Mouse (Mus musculus): Measurements from ENCODE around the gene F5. TPM values are rescaled to one million over a fixed set of nuclear protein-coding genes. Genes with fewer than 3 reads are reported as not detected.
A peak's percentile ranks its signal among the peaks of the same experiment; 100 is the strongest.

The F5 gene
- polyA plus RNA-seq, 1 experiment from 2014 or later = 0.32 TPM

DNA sequence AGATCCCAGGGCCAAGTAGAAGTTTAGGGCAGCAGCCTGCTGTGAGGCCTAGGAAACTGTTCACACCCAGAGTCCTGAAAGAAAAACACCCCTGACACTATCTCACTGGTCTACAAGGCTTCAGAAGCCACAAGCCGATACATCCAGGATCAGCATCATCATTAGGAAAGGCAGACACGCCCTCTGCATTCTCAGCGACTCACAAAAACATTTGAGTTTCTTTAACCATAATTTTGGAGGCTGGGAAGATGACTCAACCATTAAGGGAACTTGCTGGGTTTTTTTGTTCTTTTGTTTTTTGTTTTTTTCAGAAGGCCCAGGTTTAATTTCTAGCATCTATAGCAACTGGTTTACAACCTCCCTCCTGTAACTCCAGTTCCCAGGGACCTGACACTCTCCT, 27.8 kb upstream of the F5 start:
- H3K27me3 ChIP-seq (replicated peaks; ENCODE audit: control insufficient read depth, insufficient read depth, low read length) = no peaks in the 10 kb centered on the region
- H3K36me3 ChIP-seq (ENCODE audit: control insufficient read depth, insufficient read depth, low read length) = no peaks in the 10 kb centered on the region
- no peaks in the 10 kb centered on the region for H3K4me1 ChIP-seq (ENCODE audit: control insufficient read depth, insufficient read depth, low read length)
- no peak overlapping the region for H3K4me3 ChIP-seq (ENCODE audit: low read length)
- H3K4me2 ChIP-seq (ENCODE audit: low read depth, low read length) = no peak overlapping the region
- H3K27ac ChIP-seq (ENCODE audit: low read length) = no peak overlapping the region
- no peak overlapping the region for H3K9ac ChIP-seq (ENCODE audit: low read depth, low read length)
- H3K9me3 ChIP-seq (ENCODE audit: control insufficient read depth, low read length) = no peaks in the 10 kb centered on the region
- 65% methylated on average over 3 of the region's 3 CpGs for WGBS
- ATAC-seq = no peak

DNA sequence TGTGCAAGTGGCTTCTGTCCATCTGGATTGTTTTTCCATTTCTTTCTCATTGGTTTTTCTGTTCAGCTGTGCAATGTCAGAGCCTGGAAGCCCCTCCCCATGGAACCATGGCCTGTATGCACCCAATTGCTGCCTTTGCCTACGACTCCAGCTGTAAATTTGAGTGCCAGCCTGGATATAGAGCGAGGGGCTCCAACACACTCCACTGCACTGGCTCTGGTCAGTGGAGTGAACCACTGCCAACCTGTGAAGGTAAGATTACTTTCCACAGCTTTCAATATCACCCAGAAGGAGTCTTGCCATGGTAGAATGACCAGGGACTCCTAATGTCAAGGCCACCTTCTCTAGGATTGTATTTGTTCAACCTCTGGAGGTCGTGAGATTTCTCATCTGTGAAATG, 21.6 kb upstream of the F5 start:
- Histone ChIP-seq H3K27ac (ENCODE audit: low read length) (no peak overlapping the region), H3K9me3 (ENCODE audit: control insufficient read depth, low read length) (no peaks in the 10 kb centered on the region), H3K4me3 (ENCODE audit: low read length) (no peak overlapping the region), H3K4me1 (ENCODE audit: control insufficient read depth, insufficient read depth, low read length) (no peaks in the 10 kb centered on the region), H3K4me2 (ENCODE audit: low read depth, low read length) (no peak overlapping the region), H3K9ac (ENCODE audit: low read depth, low read length) (no peak overlapping the region), H3K36me3 (ENCODE audit: control insufficient read depth, insufficient read depth, low read length) (no peaks in the 10 kb centered on the region), H3K27me3 (replicated peaks; ENCODE audit: control insufficient read depth, insufficient read depth, low read length) (no peaks in the 10 kb centered on the region)
- no peak for ATAC-seq
- WGBS = 66% methylated on average over 3 of the region's 3 CpGs

DNA sequence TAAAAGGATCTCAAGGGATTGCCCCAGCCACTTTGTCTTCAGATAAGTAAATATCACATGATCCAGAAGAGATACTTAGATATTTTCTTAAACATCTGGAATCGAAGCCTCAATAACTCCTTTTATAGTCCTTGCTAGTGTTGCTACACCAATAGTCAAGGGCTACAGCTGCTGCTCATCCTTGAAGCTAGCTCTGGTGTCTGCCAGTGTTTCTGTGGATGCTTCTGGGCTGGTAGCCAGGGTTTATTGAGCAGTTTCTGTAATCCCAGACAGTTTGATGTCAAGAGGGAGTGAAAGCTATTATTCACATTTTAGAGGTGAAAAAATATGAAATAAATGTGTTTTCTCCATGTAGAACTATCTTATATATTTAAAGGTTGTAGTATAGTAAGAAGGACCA, 19.0 kb upstream of the F5 start:
- Histone ChIP-seq H3K36me3 (ENCODE audit: control insufficient read depth, insufficient read depth, low read length) (no peaks in the 10 kb centered on the region), H3K9me3 (ENCODE audit: control insufficient read depth, low read length) (no peaks in the 10 kb centered on the region), H3K4me3 (ENCODE audit: low read length) (no peak overlapping the region), H3K4me1 (ENCODE audit: control insufficient read depth, insufficient read depth, low read length) (no peaks in the 10 kb centered on the region), H3K9ac (ENCODE audit: low read depth, low read length) (no peak overlapping the region), H3K4me2 (ENCODE audit: low read depth, low read length) (no peak overlapping the region), H3K27me3 (replicated peaks; ENCODE audit: control insufficient read depth, insufficient read depth, low read length) (no peaks in the 10 kb centered on the region), H3K27ac (ENCODE audit: low read length) (no peak overlapping the region)
- no peak; the same call in 1 of the 2 replicates for ATAC-seq
- WGBS = 60% methylated on average over 1 of the region's 1 CpGs

DNA sequence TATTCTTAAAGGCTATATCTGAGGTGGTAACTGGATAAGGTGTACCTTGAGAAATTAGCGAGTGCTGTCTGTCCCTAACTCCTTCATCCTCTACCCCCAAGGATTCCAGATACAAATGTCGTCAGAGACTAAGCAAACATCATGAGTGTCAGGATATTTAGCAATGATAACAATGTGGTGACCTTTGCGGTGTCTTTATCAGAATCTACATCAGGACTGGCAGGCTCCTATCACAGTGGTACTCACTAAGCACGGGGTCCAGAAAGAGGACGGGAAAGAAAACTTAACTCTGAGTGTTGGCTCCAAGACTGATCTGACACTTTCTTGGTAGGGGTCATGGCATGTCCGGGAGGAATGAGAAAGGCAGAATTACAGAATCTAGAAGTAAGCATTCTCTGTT, 17.5 kb upstream of the F5 start:
- Histone ChIP-seq H3K9ac (ENCODE audit: low read depth, low read length) (no peak overlapping the region), H3K27ac (ENCODE audit: low read length) (no peak overlapping the region), H3K4me2 (ENCODE audit: low read depth, low read length) (no peak overlapping the region), H3K36me3 (ENCODE audit: control insufficient read depth, insufficient read depth, low read length) (no peaks in the 10 kb centered on the region), H3K9me3 (ENCODE audit: control insufficient read depth, low read length) (no peaks in the 10 kb centered on the region), H3K27me3 (replicated peaks; ENCODE audit: control insufficient read depth, insufficient read depth, low read length) (no peaks in the 10 kb centered on the region), H3K4me1 (ENCODE audit: control insufficient read depth, insufficient read depth, low read length) (no peaks in the 10 kb centered on the region), H3K4me3 (ENCODE audit: low read length) (no peak overlapping the region)
- ATAC-seq = no peak
- whole genome bisulfite sequencing = 65% methylated on average over 6 of the region's 6 CpGs

DNA sequence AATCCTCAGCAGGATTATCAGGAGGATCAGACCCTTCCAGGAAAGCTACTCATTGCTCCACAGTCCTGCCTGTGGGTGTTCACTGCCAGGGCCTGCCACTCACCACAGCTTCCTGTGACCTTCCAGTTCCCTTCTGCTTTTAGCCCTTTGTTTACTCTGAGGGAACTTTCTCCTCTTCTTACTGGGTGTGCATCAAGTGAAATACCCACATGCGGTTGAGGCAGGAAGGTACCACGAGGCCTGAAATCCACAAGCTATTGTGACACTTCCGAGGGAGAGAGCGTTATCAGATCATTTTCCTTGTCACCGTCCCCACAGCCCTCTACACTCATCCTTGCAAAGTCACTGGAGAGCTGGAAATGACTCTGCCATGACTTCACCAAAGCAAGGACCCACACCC, 16.3 kb upstream of the F5 start:
- H3K4me2 ChIP-seq (ENCODE audit: low read depth, low read length) = no peak overlapping the region
- 0 out of 2 replicates have a peak, but pooled peaks have one; percentile 36 for ATAC-seq
- H3K27me3 ChIP-seq (replicated peaks; ENCODE audit: control insufficient read depth, insufficient read depth, low read length) = no peaks in the 10 kb centered on the region
- no peaks in the 10 kb centered on the region for H3K4me1 ChIP-seq (ENCODE audit: control insufficient read depth, insufficient read depth, low read length)
- H3K27ac ChIP-seq (ENCODE audit: low read length) = no peak overlapping the region
- H3K36me3 ChIP-seq (ENCODE audit: control insufficient read depth, insufficient read depth, low read length) = no peaks in the 10 kb centered on the region
- H3K9me3 ChIP-seq (ENCODE audit: control insufficient read depth, low read length) = no peaks in the 10 kb centered on the region
- no peak overlapping the region for H3K4me3 ChIP-seq (ENCODE audit: low read length)
- H3K9ac ChIP-seq (ENCODE audit: low read depth, low read length) = no peak overlapping the region
- 52% methylated on average over 5 of the region's 5 CpGs for WGBS

DNA sequence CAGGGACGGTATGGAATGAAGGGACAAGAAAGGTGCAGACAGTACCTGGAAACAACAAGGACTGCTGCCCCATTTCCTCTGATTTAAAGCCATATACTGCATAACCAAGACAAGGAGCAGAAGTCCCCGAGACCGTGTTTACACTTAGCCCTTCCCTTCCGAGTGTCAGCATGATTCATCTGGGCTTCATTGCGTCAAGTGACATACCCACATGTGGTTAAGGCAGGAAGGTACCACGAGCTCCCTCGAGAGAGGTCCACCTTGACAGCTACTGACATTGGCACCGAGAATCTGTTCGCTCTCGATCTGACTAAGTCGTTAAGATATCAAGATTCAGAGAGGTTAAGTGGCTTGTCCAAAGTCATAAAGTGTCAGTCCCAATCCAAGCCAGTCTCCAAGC, 15.7 kb upstream of the F5 start:
- H3K4me2 ChIP-seq (ENCODE audit: low read depth, low read length) = no peak overlapping the region
- no peaks in the 10 kb centered on the region for H3K27me3 ChIP-seq (replicated peaks; ENCODE audit: control insufficient read depth, insufficient read depth, low read length)
- no peak overlapping the region for H3K9ac ChIP-seq (ENCODE audit: low read depth, low read length)
- no peak overlapping the region for H3K27ac ChIP-seq (ENCODE audit: low read length)
- H3K36me3 ChIP-seq (ENCODE audit: control insufficient read depth, insufficient read depth, low read length) = no peaks in the 10 kb centered on the region
- peak; percentile 46; the same call in 1 of the 2 replicates for ATAC-seq
- H3K4me3 ChIP-seq (ENCODE audit: low read length) = no peak overlapping the region
- no peaks in the 10 kb centered on the region for H3K9me3 ChIP-seq (ENCODE audit: control insufficient read depth, low read length)
- H3K4me1 ChIP-seq (ENCODE audit: control insufficient read depth, insufficient read depth, low read length) = no peaks in the 10 kb centered on the region
- 31% methylated on average over 11 of the region's 11 CpGs for WGBS

DNA sequence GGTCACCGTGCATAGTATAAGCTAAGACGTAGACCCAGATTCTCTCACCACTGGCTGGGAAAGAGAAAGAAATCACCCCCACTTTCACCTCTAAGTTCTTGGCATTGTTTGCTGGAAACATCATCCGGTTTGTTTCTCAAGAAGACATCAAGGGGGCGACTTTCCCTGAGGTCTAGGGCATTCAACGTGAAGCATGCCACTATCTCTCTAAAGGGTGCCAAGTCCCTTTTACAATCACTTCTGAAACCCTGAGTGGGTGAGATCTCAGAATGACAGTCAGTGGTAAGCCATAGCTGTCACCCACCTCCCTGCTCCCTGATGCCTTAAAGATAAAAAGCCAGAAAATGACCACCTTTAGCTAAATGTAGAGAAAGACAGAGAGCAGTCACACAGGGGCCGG, 15.0 kb upstream of the F5 start:
- no peak overlapping the region for H3K4me2 ChIP-seq (ENCODE audit: low read depth, low read length)
- WGBS = 74% methylated on average over 6 of the region's 6 CpGs
- H3K27ac ChIP-seq (ENCODE audit: low read length) = no peak overlapping the region
- no peak overlapping the region for H3K4me3 ChIP-seq (ENCODE audit: low read length)
- no peaks in the 10 kb centered on the region for H3K9me3 ChIP-seq (ENCODE audit: control insufficient read depth, low read length)
- ATAC-seq = no peak
- H3K9ac ChIP-seq (ENCODE audit: low read depth, low read length) = no peak overlapping the region
- H3K4me1 ChIP-seq (ENCODE audit: control insufficient read depth, insufficient read depth, low read length) = no peaks in the 10 kb centered on the region
- no peaks in the 10 kb centered on the region for H3K36me3 ChIP-seq (ENCODE audit: control insufficient read depth, insufficient read depth, low read length)
- H3K27me3 ChIP-seq (replicated peaks; ENCODE audit: control insufficient read depth, insufficient read depth, low read length) = no peaks in the 10 kb centered on the region

DNA sequence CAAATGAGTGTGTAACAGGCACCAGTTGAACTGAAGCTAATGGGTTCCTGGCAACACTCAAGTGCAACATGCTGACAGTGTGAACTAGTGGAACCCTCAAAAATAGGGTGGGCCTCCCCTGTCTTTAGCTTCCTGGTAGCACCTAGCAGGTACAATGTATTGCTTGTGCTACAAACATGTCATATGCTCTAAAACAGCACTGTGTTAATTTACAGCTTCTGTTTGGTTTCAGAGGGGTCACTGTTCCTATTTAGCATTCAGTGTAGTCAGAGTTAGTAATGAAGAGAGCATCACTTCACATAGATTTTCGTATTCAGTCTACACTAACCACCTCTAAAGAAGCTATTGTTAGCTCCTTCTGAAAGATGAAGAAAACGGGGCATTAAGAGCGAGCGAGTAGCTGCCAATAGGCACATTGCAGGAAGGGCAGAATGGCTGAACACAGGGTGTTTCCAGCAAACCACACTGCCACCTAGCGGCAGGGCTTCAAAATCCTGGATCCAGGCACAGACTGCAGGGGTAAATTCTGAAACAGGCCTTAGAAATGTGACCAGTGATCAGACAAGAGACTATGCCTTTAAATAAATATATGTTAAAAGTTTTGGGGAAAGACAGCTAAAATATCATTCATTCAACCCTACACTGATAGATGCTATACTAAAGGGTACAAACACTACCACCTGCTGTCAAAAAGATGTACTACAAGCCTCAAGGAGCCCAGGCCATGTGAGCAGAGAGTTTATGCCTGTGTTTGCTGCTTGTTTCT, 13.1 kb upstream of the F5 start:
- no peaks in the 10 kb centered on the region for H3K27me3 ChIP-seq (replicated peaks; ENCODE audit: control insufficient read depth, insufficient read depth, low read length)
- H3K36me3 ChIP-seq (ENCODE audit: control insufficient read depth, insufficient read depth, low read length) = no peaks in the 10 kb centered on the region
- peak; percentile 77 for ATAC-seq
- H3K9me3 ChIP-seq (ENCODE audit: control insufficient read depth, low read length) = no peaks in the 10 kb centered on the region
- no peaks in the 10 kb centered on the region for H3K4me1 ChIP-seq (ENCODE audit: control insufficient read depth, insufficient read depth, low read length)
- 4% methylated on average over 5 of the region's 5 CpGs for WGBS
- no peak overlapping the region for H3K27ac ChIP-seq (ENCODE audit: low read length)
- H3K9ac ChIP-seq (ENCODE audit: low read depth, low read length) = no peak overlapping the region
- H3K4me3 ChIP-seq (ENCODE audit: low read length) = no peak overlapping the region
- H3K4me2 ChIP-seq (ENCODE audit: low read depth, low read length) = no peak overlapping the region

DNA sequence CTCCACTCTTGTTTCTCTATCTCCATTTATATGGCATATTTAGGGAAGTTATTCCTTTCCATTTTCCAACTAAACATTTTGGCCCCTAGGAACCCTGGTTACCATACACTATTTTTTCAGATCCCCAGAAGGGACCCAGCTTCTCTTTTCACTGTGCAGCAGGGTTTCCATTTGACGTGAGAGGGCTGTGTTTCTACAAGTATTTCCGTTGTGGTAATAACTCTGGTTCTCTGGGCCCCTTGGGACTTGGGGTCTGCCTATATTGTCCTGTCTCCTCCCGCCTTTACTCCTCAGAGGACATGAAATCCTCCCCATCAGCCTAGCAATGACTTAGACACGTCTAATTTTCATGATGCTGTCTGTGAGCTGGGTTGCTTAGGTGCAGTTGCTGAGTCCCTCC, 12.2 kb upstream of the F5 start:
- 57% methylated on average over 4 of the region's 4 CpGs for WGBS
- no peaks in the 10 kb centered on the region for H3K27me3 ChIP-seq (replicated peaks; ENCODE audit: control insufficient read depth, insufficient read depth, low read length)
- no peak overlapping the region for H3K27ac ChIP-seq (ENCODE audit: low read length)
- no peak overlapping the region for H3K4me2 ChIP-seq (ENCODE audit: low read depth, low read length)
- no peak overlapping the region for H3K4me3 ChIP-seq (ENCODE audit: low read length)
- no peak overlapping the region for H3K9ac ChIP-seq (ENCODE audit: low read depth, low read length)
- H3K9me3 ChIP-seq (ENCODE audit: control insufficient read depth, low read length) = no peaks in the 10 kb centered on the region
- no peaks in the 10 kb centered on the region for H3K4me1 ChIP-seq (ENCODE audit: control insufficient read depth, insufficient read depth, low read length)
- no peak for ATAC-seq
- no peaks in the 10 kb centered on the region for H3K36me3 ChIP-seq (ENCODE audit: control insufficient read depth, insufficient read depth, low read length)

DNA sequence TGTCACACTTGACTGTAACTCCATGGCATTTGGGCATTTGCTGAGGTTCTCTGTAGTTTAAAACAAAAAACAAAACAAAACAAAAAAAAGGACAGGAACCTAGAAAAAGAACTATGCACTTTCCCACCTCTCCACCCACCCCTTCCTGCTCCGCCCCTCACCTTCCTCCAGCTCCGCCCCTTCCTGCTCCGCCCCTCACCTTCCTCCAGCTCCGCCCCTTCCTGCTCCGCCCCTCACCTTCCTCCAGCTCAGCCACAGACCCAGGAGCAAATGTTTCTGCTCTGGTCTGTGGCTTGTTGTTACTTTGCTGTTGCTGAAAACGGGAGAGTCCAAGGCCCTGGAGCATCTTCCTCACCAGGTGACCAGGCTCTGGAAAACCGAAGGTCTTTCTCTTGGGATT, 2.6 kb upstream of the F5 start:
- Histone ChIP-seq H3K36me3 (ENCODE audit: control insufficient read depth, insufficient read depth, low read length) (no peaks in the 10 kb centered on the region), H3K9ac (ENCODE audit: low read depth, low read length) (no peak overlapping the region), H3K4me1 (ENCODE audit: control insufficient read depth, insufficient read depth, low read length) (0 out of 2 replicates have a peak, but pooled peaks cover 5% of the 10 kb centered on the region), H3K27ac (ENCODE audit: low read length) (no peak overlapping the region), H3K27me3 (replicated peaks; ENCODE audit: control insufficient read depth, insufficient read depth, low read length) (no peaks in the 10 kb centered on the region), H3K4me2 (ENCODE audit: low read depth, low read length) (no peak overlapping the region), H3K9me3 (ENCODE audit: control insufficient read depth, low read length) (no peaks in the 10 kb centered on the region), H3K4me3 (ENCODE audit: low read length) (no peak overlapping the region)
- ATAC-seq = no peak
- 95% methylated on average over 7 of the region's 7 CpGs for whole genome bisulfite sequencing
